Mouse (Mus musculus): Measurements from ENCODE around the gene Kremen1. TPM values are rescaled to one million over a fixed set of nuclear protein-coding genes. Genes with fewer than 3 reads are reported as not detected.

Gene Kremen1
- polyA plus RNA-seq, 1 experiment from 2014 or later, result 6.6 TPM

DNA sequence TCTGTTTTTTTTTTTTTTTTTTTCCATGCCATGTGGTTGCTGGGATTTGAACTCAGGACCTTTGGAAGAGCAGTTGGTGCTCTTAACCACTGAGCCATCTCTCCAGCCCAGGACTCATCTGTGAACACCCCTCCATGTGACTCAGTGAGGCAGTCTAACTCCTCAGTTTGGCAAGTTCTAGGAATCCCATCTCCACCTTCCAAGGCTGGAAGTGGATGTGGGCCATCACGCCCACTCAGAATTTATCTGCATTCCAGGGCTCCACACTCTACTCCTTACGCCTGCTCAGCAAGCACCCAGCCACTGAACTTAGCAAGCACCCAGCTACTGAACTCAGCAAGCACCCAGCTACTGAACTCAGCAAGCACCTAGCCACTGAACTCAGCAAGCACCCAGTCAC, 61.5 kb downstream of the Kremen1 start:
- Histone ChIP-seq H3K36me3 (ENCODE audit: poor library complexity, severe bottlenecking) (peaks cover 1% of the 10 kb centered on the region; the same call in 1 of the 2 replicates), H3K4me3 (no peak overlapping the region), H3K4me1 (no peaks in the 10 kb centered on the region; the same call in 1 of the 2 replicates), H3K9me3 (replicated peaks) (no peaks in the 10 kb centered on the region), H3K9ac (no peak overlapping the region), H3K4me2 (no peak overlapping the region), H3K27me3 (no peaks in the 10 kb centered on the region), H3K27ac (no peak overlapping the region)
- WGBS, result 88% methylated on average over 2 of the region's 2 CpGs
- ATAC-seq, result no peak

DNA sequence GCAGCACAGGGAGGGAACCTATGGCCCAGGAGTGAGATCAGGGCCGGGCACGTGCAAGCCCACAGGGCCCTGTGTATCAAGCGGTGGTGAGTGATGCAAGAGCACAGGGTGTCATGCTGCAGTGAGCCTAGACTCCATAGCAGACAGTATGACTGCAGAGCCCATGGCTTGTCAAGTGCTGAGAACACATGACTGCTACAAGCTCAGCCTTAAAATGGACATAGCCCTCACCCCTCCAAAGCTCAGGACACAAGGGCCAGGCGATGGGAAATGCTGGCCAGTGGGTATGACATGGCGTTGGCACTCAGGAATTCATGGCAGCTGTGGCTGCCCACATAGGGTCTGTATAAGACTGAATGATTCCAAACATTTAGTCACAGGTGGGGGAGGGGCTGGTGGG, 64.3 kb downstream of the Kremen1 start:
- Histone ChIP-seq H3K9ac (no peak overlapping the region), H3K4me3 (no peak overlapping the region), H3K4me2 (no peak overlapping the region), H3K4me1 (no peaks in the 10 kb centered on the region; the same call in 1 of the 2 replicates), H3K9me3 (replicated peaks) (no peaks in the 10 kb centered on the region), H3K27me3 (no peaks in the 10 kb centered on the region), H3K36me3 (ENCODE audit: poor library complexity, severe bottlenecking) (peaks cover 6% of the 10 kb centered on the region; the same call in 1 of the 2 replicates), H3K27ac (no peak overlapping the region)
- 83% methylated on average over 5 of the region's 5 CpGs for WGBS
- no peak for ATAC-seq

DNA sequence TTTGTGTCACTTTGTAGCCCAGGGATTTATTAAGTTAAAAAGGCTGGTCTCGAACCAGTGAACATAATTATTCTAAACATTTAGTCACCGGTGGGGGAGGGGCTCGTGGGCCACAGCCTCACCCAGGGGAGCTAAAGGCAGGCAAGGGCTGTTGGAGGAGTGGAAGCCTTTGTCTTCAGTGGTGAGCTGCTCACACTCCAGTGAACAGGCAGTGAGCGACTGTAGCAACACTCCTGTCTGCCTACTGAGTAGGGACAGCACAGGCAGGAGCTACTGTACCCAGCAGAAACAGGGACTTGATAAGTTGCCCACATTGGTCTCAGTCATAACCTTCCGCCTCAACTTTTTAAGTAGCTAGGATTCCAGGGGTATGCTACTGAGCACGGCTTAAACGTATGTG, 64.8 kb downstream of the Kremen1 start:
- no peaks in the 10 kb centered on the region; the same call in 1 of the 2 replicates for H3K4me1 ChIP-seq
- H3K4me3 ChIP-seq, result no peak overlapping the region
- no peak overlapping the region for H3K27ac ChIP-seq
- no peak for ATAC-seq
- peaks cover 6% of the 10 kb centered on the region; the same call in 1 of the 2 replicates for H3K36me3 ChIP-seq (ENCODE audit: poor library complexity, severe bottlenecking)
- H3K9me3 ChIP-seq (replicated peaks), result no peaks in the 10 kb centered on the region
- H3K9ac ChIP-seq, result no peak overlapping the region
- H3K4me2 ChIP-seq, result no peak overlapping the region
- no peaks in the 10 kb centered on the region for H3K27me3 ChIP-seq
- 63% methylated on average over 7 of the region's 7 CpGs for WGBS

DNA sequence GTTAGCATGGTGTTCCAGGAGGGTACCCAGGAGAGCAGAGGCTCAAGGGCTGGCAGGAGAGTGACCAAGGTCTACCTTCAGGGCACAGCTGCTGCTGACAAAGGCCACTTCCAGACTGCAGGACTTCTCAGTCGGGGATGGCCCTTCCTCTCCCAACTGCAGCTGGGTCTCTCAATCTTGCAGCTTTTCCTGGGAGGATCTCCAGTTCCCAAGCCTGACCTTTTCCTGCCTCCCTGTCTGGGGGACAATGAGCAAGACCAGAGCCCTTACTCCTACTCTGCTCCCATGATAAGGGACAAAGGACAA, 67.8 kb downstream of the Kremen1 start:
- no peak overlapping the region for H3K4me2 ChIP-seq
- no peak overlapping the region for H3K27ac ChIP-seq
- H3K27me3 ChIP-seq, result no peaks in the 10 kb centered on the region
- H3K4me1 ChIP-seq, result peaks cover 6% of the 10 kb centered on the region; the same call in 1 of the 2 replicates
- H3K9me3 ChIP-seq (replicated peaks), result no peaks in the 10 kb centered on the region
- WGBS, result 67% methylated on average over 1 of the region's 1 CpGs
- no peak overlapping the region for H3K4me3 ChIP-seq
- no peak overlapping the region for H3K9ac ChIP-seq
- ATAC-seq, result no peak
- H3K36me3 ChIP-seq (ENCODE audit: poor library complexity, severe bottlenecking), result peaks cover 6% of the 10 kb centered on the region; the same call in 1 of the 2 replicates

DNA sequence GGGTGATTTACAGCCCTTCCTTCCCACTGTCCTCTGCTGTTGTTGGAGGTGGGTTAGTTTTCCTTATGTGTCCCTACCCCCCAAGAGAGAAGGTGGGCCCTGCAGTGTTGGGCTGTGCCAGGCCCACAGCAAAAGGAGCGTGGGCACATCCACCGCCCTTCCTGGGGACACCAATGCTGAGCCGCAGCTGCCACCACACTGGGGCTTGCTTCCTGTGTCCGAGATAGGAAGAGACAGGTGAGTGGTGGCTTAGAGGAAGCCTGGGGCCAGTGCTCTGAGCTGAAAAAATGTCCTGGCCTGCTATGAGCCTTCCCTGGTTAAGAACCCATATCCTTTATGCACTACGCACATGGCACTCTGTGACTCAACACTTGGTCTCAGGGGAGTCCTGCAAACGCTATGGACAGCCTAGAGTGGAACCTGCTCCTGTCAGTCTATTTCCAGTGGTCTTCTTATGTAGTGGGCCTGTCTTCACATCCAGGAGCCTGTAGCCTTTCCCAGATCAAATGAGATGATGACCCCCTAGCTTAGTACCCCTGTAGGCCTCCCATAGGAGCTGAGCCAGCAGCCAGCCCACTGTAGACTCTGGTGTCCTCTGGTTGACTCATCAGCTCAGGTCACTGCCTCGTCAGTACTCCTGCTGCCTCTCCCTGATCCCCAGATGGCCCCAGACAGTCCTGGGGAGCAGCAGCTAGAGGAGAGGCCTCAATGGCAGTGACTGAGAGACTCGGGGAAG, 68.3 kb downstream of the Kremen1 start:
- ATAC-seq, result no peak
- Histone ChIP-seq H3K4me1 (peaks cover 6% of the 10 kb centered on the region; the same call in 1 of the 2 replicates), H3K9me3 (replicated peaks) (no peaks in the 10 kb centered on the region), H3K27me3 (no peaks in the 10 kb centered on the region), H3K9ac (no peak overlapping the region), H3K36me3 (ENCODE audit: poor library complexity, severe bottlenecking) (peaks cover 6% of the 10 kb centered on the region; the same call in 1 of the 2 replicates), H3K27ac (no peak overlapping the region), H3K4me2 (no peak overlapping the region), H3K4me3 (no peak overlapping the region)
- 88% methylated on average over 8 of the region's 8 CpGs for WGBS

DNA sequence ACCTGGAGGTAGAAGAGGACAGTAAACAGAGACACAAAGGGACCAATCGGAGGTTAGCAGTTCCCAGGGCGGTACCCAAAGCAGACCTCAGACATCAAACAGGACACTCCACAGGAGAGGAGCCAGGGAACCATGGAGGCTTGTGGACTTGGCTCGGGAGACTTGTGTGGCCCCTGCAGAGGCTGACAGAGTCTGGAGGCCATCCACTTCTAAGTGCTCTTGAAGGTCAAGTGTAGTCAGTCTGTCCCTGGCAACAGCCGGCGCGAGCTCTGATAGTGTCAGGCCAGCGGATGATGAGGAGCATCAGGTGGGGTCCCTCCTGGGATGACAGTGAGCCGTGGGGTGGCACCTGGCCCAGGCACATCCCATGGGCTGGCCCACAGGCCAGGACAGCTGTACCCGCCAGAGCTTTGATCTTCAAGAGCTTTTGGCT, 69.3 kb downstream of the Kremen1 start:
- Histone ChIP-seq H3K4me1 (peaks cover 6% of the 10 kb centered on the region; the same call in 1 of the 2 replicates), H3K9ac (no peak overlapping the region), H3K36me3 (ENCODE audit: poor library complexity, severe bottlenecking) (peaks cover 6% of the 10 kb centered on the region; the same call in 1 of the 2 replicates), H3K4me2 (no peak overlapping the region), H3K27ac (no peak overlapping the region), H3K4me3 (no peak overlapping the region), H3K9me3 (replicated peaks) (no peaks in the 10 kb centered on the region), H3K27me3 (no peaks in the 10 kb centered on the region)
- ATAC-seq, result no peak
- 75% methylated on average over 9 of the region's 9 CpGs for WGBS

DNA sequence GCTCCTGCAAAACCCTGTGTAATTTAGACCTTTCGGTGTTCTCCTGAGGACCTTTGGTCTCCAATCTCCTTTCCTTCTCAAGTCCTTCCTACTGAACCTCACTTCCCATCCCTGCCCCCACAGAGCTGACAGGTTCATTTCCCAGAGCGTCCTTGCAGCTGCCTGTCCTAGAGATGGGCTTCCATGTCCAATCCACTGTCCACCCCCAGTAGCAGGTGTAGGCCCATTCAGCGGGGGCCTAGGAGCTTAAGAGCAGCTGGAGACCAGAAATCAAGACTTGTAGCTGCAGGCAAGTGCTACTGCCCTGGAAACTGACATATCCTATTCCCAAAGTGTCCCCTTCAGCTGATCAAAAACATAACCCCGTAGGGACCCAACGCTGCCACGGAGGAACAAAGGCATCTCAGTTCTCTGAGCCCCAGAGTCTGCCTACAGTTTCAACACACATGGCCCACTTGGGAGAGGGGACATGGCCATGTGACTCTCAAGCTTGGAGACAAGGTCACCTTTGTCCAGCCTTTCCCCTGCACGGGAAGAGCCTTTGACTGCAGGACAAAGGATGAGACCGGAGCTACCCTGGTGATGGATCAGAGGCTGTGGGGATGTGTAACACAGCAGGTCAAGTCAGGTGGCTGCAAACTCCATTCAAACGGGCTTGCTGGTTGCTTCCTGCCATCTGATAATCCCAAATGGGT, 72.0 kb downstream of the Kremen1 start:
- WGBS, result 60% methylated on average over 9 of the region's 9 CpGs
- H3K27ac ChIP-seq, result no peak overlapping the region
- no peak for ATAC-seq
- H3K36me3 ChIP-seq (ENCODE audit: poor library complexity, severe bottlenecking), result no peaks in the 10 kb centered on the region
- no peak overlapping the region for H3K4me2 ChIP-seq
- H3K27me3 ChIP-seq, result no peaks in the 10 kb centered on the region
- H3K9ac ChIP-seq, result no peak overlapping the region
- no peaks in the 10 kb centered on the region for H3K9me3 ChIP-seq (replicated peaks)
- peaks cover 7% of the 10 kb centered on the region for H3K4me1 ChIP-seq
- no peak overlapping the region for H3K4me3 ChIP-seq

DNA sequence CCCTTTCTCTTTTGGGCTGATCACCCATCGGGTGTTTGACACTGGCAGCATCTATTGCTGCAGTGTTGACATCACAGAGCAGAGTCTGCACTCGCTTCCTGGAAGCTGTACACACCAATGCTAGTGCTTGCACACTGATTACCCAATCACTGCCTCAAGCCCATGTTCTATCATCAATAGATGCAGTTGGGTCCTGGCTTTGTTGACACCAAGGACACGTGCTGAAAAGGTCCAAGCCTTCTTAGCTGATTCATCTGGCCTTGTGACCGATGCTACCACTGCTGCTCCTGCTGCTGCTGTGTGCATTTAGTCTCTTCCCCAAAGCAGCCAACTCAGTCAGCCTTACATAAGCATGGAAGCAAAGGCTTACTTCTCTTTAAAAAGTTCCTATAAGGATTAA, 73.2 kb downstream of the Kremen1 start:
- ATAC-seq, result no peak

DNA sequence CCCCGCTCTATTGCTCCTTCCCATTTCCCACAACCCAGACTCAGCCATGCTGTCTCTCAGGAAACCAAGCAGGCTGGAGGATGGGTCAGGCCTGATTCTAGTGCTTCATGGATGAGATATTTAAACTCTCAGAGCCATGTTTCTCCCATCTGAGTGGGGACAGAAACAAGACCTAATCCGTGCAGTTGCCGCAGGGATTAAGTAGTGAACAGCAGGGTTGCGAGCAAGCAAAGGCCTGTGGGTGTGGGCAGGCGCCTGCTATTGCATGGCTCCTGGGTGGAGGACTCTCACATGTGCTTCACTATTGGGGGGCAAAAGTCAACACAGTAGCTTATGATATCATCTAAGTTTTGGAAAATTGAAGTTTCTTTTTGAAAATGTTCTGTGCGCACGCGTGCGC, 76.5 kb downstream of the Kremen1 start:
- H3K36me3 ChIP-seq (ENCODE audit: poor library complexity, severe bottlenecking), result no peaks in the 10 kb centered on the region
- H3K4me3 ChIP-seq, result no peak overlapping the region
- ATAC-seq, result peak; percentile 33; the same call in 1 of the 2 replicates
- no peak overlapping the region for H3K4me2 ChIP-seq
- H3K27me3 ChIP-seq, result no peaks in the 10 kb centered on the region
- WGBS, result 73% methylated on average over 9 of the region's 9 CpGs
- no peak overlapping the region for H3K9ac ChIP-seq
- H3K9me3 ChIP-seq (replicated peaks), result no peaks in the 10 kb centered on the region
- H3K4me1 ChIP-seq, result peaks cover 17% of the 10 kb centered on the region
- H3K27ac ChIP-seq, result no peak overlapping the region

More for the DNA sequence above, 73.2 kb downstream of the Kremen1 start:
- no peaks in the 10 kb centered on the region for H3K9me3 ChIP-seq (replicated peaks)
- no peak overlapping the region for H3K27ac ChIP-seq
- WGBS, result 88% methylated on average over 4 of the region's 4 CpGs
- H3K36me3 ChIP-seq (ENCODE audit: poor library complexity, severe bottlenecking), result no peaks in the 10 kb centered on the region
- no peak overlapping the region for H3K4me2 ChIP-seq
- H3K9ac ChIP-seq, result no peak overlapping the region
- no peaks in the 10 kb centered on the region for H3K27me3 ChIP-seq
- H3K4me3 ChIP-seq, result no peak overlapping the region
- peaks cover 14% of the 10 kb centered on the region for H3K4me1 ChIP-seq

DNA sequence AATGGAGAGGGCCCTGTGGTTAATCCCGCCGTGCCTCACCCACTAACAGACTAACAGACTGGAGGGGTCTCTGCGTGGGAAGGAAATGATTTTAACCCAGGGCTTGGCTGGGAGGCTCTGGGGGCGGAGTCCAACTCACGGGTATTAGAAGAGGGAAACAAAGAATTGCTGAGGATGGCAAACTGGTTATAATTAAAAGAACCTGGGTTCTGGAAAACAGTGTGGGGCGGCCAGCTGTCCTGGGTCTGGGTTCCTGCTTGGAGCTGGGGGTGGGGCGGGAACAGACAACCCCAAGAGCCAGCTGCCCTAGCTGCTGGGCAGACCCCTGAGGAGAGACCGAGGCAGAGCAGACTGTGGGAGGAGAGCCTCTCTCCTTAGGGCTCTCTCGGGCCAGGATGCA, 77.1 kb downstream of the Kremen1 start:
- H3K36me3 ChIP-seq (ENCODE audit: poor library complexity, severe bottlenecking), result no peaks in the 10 kb centered on the region
- WGBS, result 24% methylated on average over 9 of the region's 9 CpGs
- H3K9me3 ChIP-seq (replicated peaks), result no peaks in the 10 kb centered on the region
- peak overlapping the region; percentile 15; the same call in 1 of the 2 replicates for H3K4me2 ChIP-seq
- no peak overlapping the region for H3K27ac ChIP-seq
- no peak overlapping the region for H3K9ac ChIP-seq
- no peak for ATAC-seq
- peaks cover 14% of the 10 kb centered on the region for H3K4me1 ChIP-seq
- no peaks in the 10 kb centered on the region for H3K27me3 ChIP-seq
- H3K4me3 ChIP-seq, result no peak overlapping the region

DNA sequence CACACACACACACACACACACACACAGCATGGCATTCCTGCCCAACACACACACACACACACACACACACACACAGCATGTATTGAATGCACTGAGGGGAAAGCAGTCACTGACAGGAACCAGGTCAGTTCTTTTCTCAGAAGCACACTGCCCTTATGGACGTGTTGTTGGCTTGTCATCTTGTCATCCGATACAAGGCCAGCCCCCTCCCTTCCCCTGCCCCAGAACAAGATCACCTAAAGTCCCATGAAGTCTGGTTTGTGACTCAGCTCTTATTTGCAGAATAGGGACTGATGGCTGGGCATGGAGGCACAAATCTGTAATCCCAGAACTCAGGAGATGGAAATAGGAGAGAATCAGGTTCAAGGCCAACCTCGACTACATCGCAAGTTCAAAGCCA, 78.5 kb downstream of the Kremen1 start:
- 78% methylated on average over 4 of the region's 4 CpGs for WGBS
- no peaks in the 10 kb centered on the region for H3K27me3 ChIP-seq
- ATAC-seq, result no peak

DNA sequence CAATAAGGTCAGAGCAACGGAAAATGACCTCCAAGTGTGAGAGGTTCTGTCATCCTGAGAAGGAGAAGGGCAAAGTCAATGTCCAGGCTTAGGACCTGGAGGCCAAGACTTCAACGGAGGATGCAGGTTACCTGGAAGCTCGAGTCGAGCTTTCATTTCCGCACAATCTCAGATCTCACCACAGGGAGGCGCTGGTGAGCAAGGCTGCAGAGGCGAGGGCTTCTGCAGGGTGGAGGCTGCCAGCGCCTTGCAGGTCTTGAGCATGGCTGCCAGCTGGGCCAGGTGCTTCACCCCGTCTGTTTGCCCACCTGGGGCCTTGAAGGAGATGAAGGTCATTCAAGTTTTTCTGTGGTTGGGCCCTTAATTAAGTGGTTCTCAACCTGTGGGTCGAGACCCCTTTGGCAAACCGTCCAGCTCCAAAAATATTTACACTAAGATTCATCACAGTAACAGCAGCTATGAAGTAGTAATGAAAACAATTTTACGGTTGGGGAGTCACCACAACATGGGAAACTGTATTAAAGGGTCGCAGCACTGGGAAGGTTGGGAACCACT, 79.4 kb downstream of the Kremen1 start:
- Histone ChIP-seq H3K27ac (peak overlapping the region; percentile 48; the same call in 1 of the 2 replicates), H3K36me3 (ENCODE audit: poor library complexity, severe bottlenecking) (no peaks in the 10 kb centered on the region), H3K4me1 (peaks cover 11% of the 10 kb centered on the region), H3K4me3 (no peak overlapping the region), H3K27me3 (no peaks in the 10 kb centered on the region), H3K9ac (no peak overlapping the region), H3K4me2 (no peak overlapping the region), H3K9me3 (replicated peaks) (no peaks in the 10 kb centered on the region)
- 22% methylated on average over 13 of the region's 13 CpGs for WGBS
- ATAC-seq, result no peak

More for the DNA sequence above, 78.5 kb downstream of the Kremen1 start:
- Histone ChIP-seq H3K36me3 (ENCODE audit: poor library complexity, severe bottlenecking) (no peaks in the 10 kb centered on the region), H3K4me2 (no peak overlapping the region), H3K4me3 (no peak overlapping the region), H3K27ac (no peak overlapping the region), H3K4me1 (peaks cover 11% of the 10 kb centered on the region), H3K9me3 (replicated peaks) (no peaks in the 10 kb centered on the region), H3K9ac (no peak overlapping the region)

Measured in forebrain, embryonic 13.5 days (tissue).